In the genomic region with DNA sequence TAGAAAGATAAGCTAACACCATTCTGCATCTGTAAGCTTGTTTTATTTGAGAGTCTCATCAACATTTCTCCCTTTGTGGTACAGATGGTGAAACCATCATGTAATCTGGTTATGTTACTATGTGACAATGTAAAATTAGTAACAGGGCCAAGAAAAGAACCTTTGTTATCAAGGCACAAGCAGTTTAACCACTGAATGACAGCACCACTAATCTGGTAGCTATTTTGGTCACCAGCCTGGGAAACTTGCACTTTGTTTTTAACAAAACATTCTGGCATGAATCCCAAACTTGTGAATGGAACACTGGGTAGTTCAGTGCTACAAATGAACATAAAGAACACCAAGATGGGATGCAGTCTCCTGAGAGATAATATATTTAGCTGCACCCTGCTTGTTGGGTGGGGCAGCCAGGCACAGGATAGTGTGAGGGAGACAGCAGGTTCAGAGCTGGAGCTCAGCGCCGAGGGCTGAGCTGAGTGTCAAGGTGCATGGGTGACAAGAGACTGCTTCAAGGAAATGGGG, we compare ENCODE assay signal across 9 mouse cellular contexts. TPM values are rescaled to one million over a fixed set of nuclear protein-coding genes. Genes with fewer than 3 reads are reported as not detected.
DNase-seq lines count a peak whose midpoint lies in the region; ATAC-seq and TF ChIP-seq lines count a peak whose summit lies in the region.
"Had no signal": no experiment of that assay in that cellular context is flagged by ENCODE, and none has a peak within 500 bp of the region (broad histone marks: within the 10 kb centered on the region; RNA-seq: fewer than 3 reads in every experiment).

No protein-coding gene starts in this region.

- no peaks in the 10 kb centered on the region for H3K9me3 ChIP-seq in MEL (replicated peaks; ENCODE audit: insufficient read depth, low read length)
- no peaks in the 10 kb centered on the region for H3K9me3 ChIP-seq in hindbrain, embryonic 14.5 days (ENCODE audit: control insufficient read depth, low read length)
- H3K9me3 ChIP-seq: limb, embryonic 13.5 days had no signal

- no peak overlapping the region for H3K4me2 ChIP-seq in hindbrain, embryonic 14.5 days (replicated peaks)
- H3K4me2 ChIP-seq: limb, embryonic 13.5 days had no signal

- peaks cover 0 to 3% of the 10 kb centered on the region in 2 experiments; a peak in 2 of 4 replicates for H3K4me1 ChIP-seq in MEL (ENCODE audit: control insufficient read depth in 1 of 2, insufficient read depth in 2 of 2, low read length in 2 of 2)
- no peaks in the 10 kb centered on the region for H3K4me1 ChIP-seq in hindbrain, embryonic 14.5 days (replicated peaks; ENCODE audit: control insufficient read depth, insufficient read depth, low read length)
- H3K4me1 ChIP-seq: limb, embryonic 13.5 days had no signal

- no peak overlapping the region for H3K4me3 ChIP-seq in MEL (ENCODE audit: control insufficient read depth in 1 of 2, insufficient read depth in 1 of 2, low read depth in 2 of 2, low read length in 2 of 2)
- no peak overlapping the region for H3K4me3 ChIP-seq in hindbrain, embryonic 14.5 days (replicated peaks; ENCODE audit: low read length)
- H3K4me3 ChIP-seq: limb, embryonic 13.5 days had no signal

- no peak for TF ChIP-seq RAD21 in MEL (IDR thresholded peaks at IDR 0.05; ENCODE audit: low read depth, low read length)

- no peak for ATAC-seq in hindbrain, embryonic 14.5 days (ENCODE audit: low FRiP score)

- H3K27me3 ChIP-seq in MEL (ENCODE audit: control insufficient read depth in 1 of 2, insufficient read depth in 2 of 2, low read length in 2 of 2): no peaks in the 10 kb centered on the region
- H3K27me3 ChIP-seq in hindbrain, embryonic 14.5 days (ENCODE audit: control insufficient read depth, insufficient read depth, low read length): no peaks in the 10 kb centered on the region
- H3K27me3 ChIP-seq: limb, embryonic 13.5 days had no signal

- no peaks in the 10 kb centered on the region for H3K79me2 ChIP-seq in MEL (ENCODE audit: control insufficient read depth, insufficient read depth, low read length, poor library complexity)

- no peak overlapping the region for H3K27ac ChIP-seq in MEL (ENCODE audit: control insufficient read depth, low read depth, low read length)
- no peak overlapping the region for H3K27ac ChIP-seq in hindbrain, embryonic 14.5 days
- H3K27ac ChIP-seq: limb, embryonic 13.5 days had no signal

- 64% methylated on average over 2 of the region's 2 CpGs for WGBS in hindbrain, embryonic 14.5 days

- H3K9ac ChIP-seq in MEL (ENCODE audit: control insufficient read depth, low read depth, low read length, poor library complexity, severe bottlenecking): no peak overlapping the region
- no peak overlapping the region for H3K9ac ChIP-seq in hindbrain, embryonic 14.5 days
- H3K9ac ChIP-seq: limb, embryonic 13.5 days had no signal

- peak; percentile 11 for DNase-seq in kidney, postnatal 14 days
- DNase-seq in kidney, adult 9 months: no peak
- peak; percentile 62 for DNase-seq in MEL (ENCODE audit: low read depth, low spot score)
- peak; percentile 82 for DNase-seq in brain, embryonic 14.5 days (ENCODE audit: low read depth)
- peak; percentile 28 for DNase-seq in heart, postnatal 4 days
- DNase-seq in cerebellum, adult 8-10 months: no peak
- DNase-seq in hindbrain, embryonic 14.5 days (ENCODE audit: low spot score): no peak
- no peak for DNase-seq in T-cell, adult 2 months (ENCODE audit: low spot score)

- TF ChIP-seq CTCF in MEL (IDR thresholded peaks at IDR 0.05 in 2 of 3, conservative IDR thresholded peaks at IDR 0.05 in 1 of 3; ENCODE audit: control insufficient read depth in 1 of 3, insufficient read depth in 1 of 3, low read depth in 2 of 3, low read length in 3 of 3, poor library complexity in 1 of 3, severe bottlenecking in 1 of 3): no peak
- TF ChIP-seq CTCF in brain, embryonic 14.5 days (IDR thresholded peaks at IDR 0.05; ENCODE audit: borderline replicate concordance, extremely low read depth, insufficient read depth, insufficient read length): no peak

- TF ChIP-seq POLR2A in MEL (IDR thresholded peaks at IDR 0.05; ENCODE audit: control insufficient read depth in 1 of 2, insufficient read depth in 1 of 2, low read depth in 1 of 2, low read length in 2 of 2, poor library complexity in 1 of 2): no peak
- TF ChIP-seq POLR2A in brain, embryonic 14.5 days (IDR thresholded peaks at IDR 0.05; ENCODE audit: borderline replicate concordance, extremely low read depth, insufficient read depth, insufficient read length, poor library complexity, severe bottlenecking): no peak

- peaks cover 0 to 5% of the 10 kb centered on the region in 2 experiments; a peak in 3 of 4 replicates for H3K36me3 ChIP-seq in MEL (ENCODE audit: control insufficient read depth in 1 of 2, insufficient read depth in 2 of 2, low read length in 2 of 2)
- peaks cover 27% of the 10 kb centered on the region for H3K36me3 ChIP-seq in hindbrain, embryonic 14.5 days (replicated peaks; ENCODE audit: control insufficient read depth, insufficient read depth)

- TF ChIP-seq EP300 in MEL (IDR thresholded peaks at IDR 0.05; ENCODE audit: low read depth in 1 of 2, low read length in 2 of 2): peak; percentile 48 to 65; a peak in 2 of 4 replicates

TF ChIP-seq in MEL, 35 proteins besides CTCF, POLR2A, EP300 and RAD21 (continues in another document):
- TF ChIP-seq ZNF384 (IDR thresholded peaks at IDR 0.05; ENCODE audit: low read depth, low read length) (no peak), MAZ (IDR thresholded peaks at IDR 0.05; ENCODE audit: low read depth, low read length) (no peak), NRF1 (IDR thresholded peaks at IDR 0.05; ENCODE audit: insufficient read depth, low read depth, low read length, poor library complexity, severe bottlenecking) (no peak), TAL1 (IDR thresholded peaks at IDR 0.05; ENCODE audit: low read length) (no peak), TBP (IDR thresholded peaks at IDR 0.05; ENCODE audit: low read depth, low read length) (no peak), GATA1 (IDR thresholded peaks at IDR 0.05; ENCODE audit: low read depth, low read length) (peak; percentile 28; the same call in 1 of the 2 replicates), SIN3A (IDR thresholded peaks at IDR 0.05; ENCODE audit: low read length) (peak; percentile 50; the same call in 1 of the 2 replicates), NELFE (IDR thresholded peaks at IDR 0.05; ENCODE audit: low read depth, low read length) (no peak), KAT2A (conservative IDR thresholded peaks at IDR 0.05; ENCODE audit: low read depth, low read length) (no peak), MYB (IDR thresholded peaks at IDR 0.05; ENCODE audit: low read depth, low read length) (no peak), ZC3H11A (IDR thresholded peaks at IDR 0.05; ENCODE audit: low read depth, low read length) (no peak), SMC3 (IDR thresholded peaks at IDR 0.05; ENCODE audit: low read depth, low read length) (no peak), USF2 (IDR thresholded peaks at IDR 0.05; ENCODE audit: borderline replicate concordance in 1 of 2, insufficient read depth in 1 of 2, low read depth in 1 of 2, low read length in 2 of 2) (no peak), RCOR1 (IDR thresholded peaks at IDR 0.05; ENCODE audit: low read depth, low read length) (peak; percentile 33; the same call in 1 of the 2 replicates), TCF12 (IDR thresholded peaks at IDR 0.05; ENCODE audit: low read depth, low read length) (peak; percentile 67; the same call in 1 of the 2 replicates), BHLHE40 (IDR thresholded peaks at IDR 0.05; ENCODE audit: borderline replicate concordance, low read depth, low read length) (0 out of 2 replicates have a peak, but pooled peaks have one; percentile 12), CHD2 (IDR thresholded peaks at IDR 0.05; ENCODE audit: low read length) (no peak), JUND (IDR thresholded peaks at IDR 0.05; ENCODE audit: low read depth, low read length) (no peak), ZMIZ1 (IDR thresholded peaks at IDR 0.05; ENCODE audit: low read depth, low read length) (no peak)

RNA-seq across cellular contexts. Expression of gene Fyttd1, which starts 23.2 kb away (rescaled TPM):
- 74.8 and 76.0 TPM in 2 replicates for total RNA-seq in MEL (2012; rRNA removed)
- 10 to 100 TPM in 1 of 2 experiments, not detected in 1; 44.3 TPM for polyA plus RNA-seq in MEL (2012; ENCODE audit: insufficient read depth in 1 of 2, insufficient read length in 2 of 2, low read depth in 1 of 2, low replicate concordance in 2 of 2, missing spikeins in 1 of 2)
- 51.6 and 55.4 TPM in 2 replicates for polyA plus RNA-seq in brain, embryonic 14.5 days (2012; rRNA removed)
- 100 to 1,000 TPM; 125 to 126 TPM for total RNA-seq in heart, postnatal 4 days (2021)
- polyA plus RNA-seq in hindbrain, embryonic 14.5 days (2014; fragmentation: Nextera tagmentation; extraction: Ambion mirVana): 143 and 167 TPM in 2 replicates

RNA-seq across cellular contexts. Expression of gene Rubcn, which starts 23.5 kb away (rescaled TPM):
- 10.2 and 10.7 TPM in 2 replicates for total RNA-seq in MEL (2012; rRNA removed)
- polyA plus RNA-seq in MEL (2012; ENCODE audit: insufficient read depth in 1 of 2, insufficient read length in 2 of 2, low read depth in 1 of 2, low replicate concordance in 2 of 2, missing spikeins in 1 of 2): 10 to 100 TPM in 1 of 2 experiments, not detected in 1; 14.6 TPM
- 57.1 and 60.1 TPM in 2 replicates for polyA plus RNA-seq in brain, embryonic 14.5 days (2012; rRNA removed)
- 10 to 100 TPM; 29.8 to 35.1 TPM for total RNA-seq in heart, postnatal 4 days (2021)
- polyA plus RNA-seq in hindbrain, embryonic 14.5 days (2014; fragmentation: Nextera tagmentation; extraction: Ambion mirVana): 34.2 and 34.7 TPM in 2 replicates

RNA-seq across cellular contexts. Expression of gene Smbd1, which starts 43.8 kb away (rescaled TPM):
- total RNA-seq in MEL (2012; rRNA removed): not detected in 2 replicates
- not detected for polyA plus RNA-seq in MEL (2012; ENCODE audit: insufficient read depth in 1 of 2, insufficient read length in 2 of 2, low read depth in 1 of 2, low replicate concordance in 2 of 2, missing spikeins in 1 of 2)
- not detected in 2 replicates for polyA plus RNA-seq in brain, embryonic 14.5 days (2012; rRNA removed)
- not detected for total RNA-seq in heart, postnatal 4 days (2021)
- not detected in 2 replicates for polyA plus RNA-seq in hindbrain, embryonic 14.5 days (2014; fragmentation: Nextera tagmentation; extraction: Ambion mirVana)
- polyA plus RNA-seq: limb, embryonic 13.5 days had no signal

RNA-seq across cellular contexts. Expression of gene Muc20, which starts 56.9 kb away (rescaled TPM):
- total RNA-seq in MEL (2012; rRNA removed): not detected in 2 replicates
- not detected for polyA plus RNA-seq in MEL (2012; ENCODE audit: insufficient read depth in 1 of 2, insufficient read length in 2 of 2, low read depth in 1 of 2, low replicate concordance in 2 of 2, missing spikeins in 1 of 2)
- polyA plus RNA-seq in brain, embryonic 14.5 days (2012; rRNA removed): 0.03 and 0.05 TPM in 2 replicates
- under 1 TPM in 1 of 2 experiments, not detected in 1; 0.14 TPM for total RNA-seq in heart, postnatal 4 days (2021)
- polyA plus RNA-seq in hindbrain, embryonic 14.5 days (2014; fragmentation: Nextera tagmentation; extraction: Ambion mirVana): not detected in 2 replicates
- polyA plus RNA-seq: limb, embryonic 13.5 days had no signal

RNA-seq across cellular contexts. Expression of gene Lrch3, which starts 59.8 kb away (rescaled TPM):
- 8.6 and 9.5 TPM in 2 replicates for total RNA-seq in MEL (2012; rRNA removed)
- polyA plus RNA-seq in MEL (2012; ENCODE audit: insufficient read depth in 1 of 2, insufficient read length in 2 of 2, low read depth in 1 of 2, low replicate concordance in 2 of 2, missing spikeins in 1 of 2): 10 to 100 TPM in 1 of 2 experiments, not detected in 1; 17.0 TPM
- polyA plus RNA-seq in brain, embryonic 14.5 days (2012; rRNA removed): 63.0 and 65.4 TPM in 2 replicates
- total RNA-seq in heart, postnatal 4 days (2021): 10 to 100 TPM; 29.0 to 30.9 TPM
- polyA plus RNA-seq in hindbrain, embryonic 14.5 days (2014; fragmentation: Nextera tagmentation; extraction: Ambion mirVana): 46.5 and 53.0 TPM in 2 replicates

Comparison
In these comparisons a context has a peak if more than half of its experiments do, and no peak if none do; other contexts are left out.
1. DNase-seq: peak in kidney, postnatal 14 days (single experiment), MEL (single experiment), brain, embryonic 14.5 days (single experiment) and heart, postnatal 4 days (single experiment); none in kidney, adult 9 months (single experiment), cerebellum, adult 8-10 months (single experiment), hindbrain, embryonic 14.5 days (single experiment) and T-cell, adult 2 months (single experiment).